Mouse (Mus musculus): Measurements from ENCODE around the gene Gm5640. TPM values are rescaled to one million over a fixed set of nuclear protein-coding genes. Genes with fewer than 3 reads are reported as not detected.

Gene Gm5640
- polyA plus RNA-seq (2015; fragmentation: Nextera tagmentation; extraction: Ambion mirVana) = not detected in 2 replicates

DNA sequence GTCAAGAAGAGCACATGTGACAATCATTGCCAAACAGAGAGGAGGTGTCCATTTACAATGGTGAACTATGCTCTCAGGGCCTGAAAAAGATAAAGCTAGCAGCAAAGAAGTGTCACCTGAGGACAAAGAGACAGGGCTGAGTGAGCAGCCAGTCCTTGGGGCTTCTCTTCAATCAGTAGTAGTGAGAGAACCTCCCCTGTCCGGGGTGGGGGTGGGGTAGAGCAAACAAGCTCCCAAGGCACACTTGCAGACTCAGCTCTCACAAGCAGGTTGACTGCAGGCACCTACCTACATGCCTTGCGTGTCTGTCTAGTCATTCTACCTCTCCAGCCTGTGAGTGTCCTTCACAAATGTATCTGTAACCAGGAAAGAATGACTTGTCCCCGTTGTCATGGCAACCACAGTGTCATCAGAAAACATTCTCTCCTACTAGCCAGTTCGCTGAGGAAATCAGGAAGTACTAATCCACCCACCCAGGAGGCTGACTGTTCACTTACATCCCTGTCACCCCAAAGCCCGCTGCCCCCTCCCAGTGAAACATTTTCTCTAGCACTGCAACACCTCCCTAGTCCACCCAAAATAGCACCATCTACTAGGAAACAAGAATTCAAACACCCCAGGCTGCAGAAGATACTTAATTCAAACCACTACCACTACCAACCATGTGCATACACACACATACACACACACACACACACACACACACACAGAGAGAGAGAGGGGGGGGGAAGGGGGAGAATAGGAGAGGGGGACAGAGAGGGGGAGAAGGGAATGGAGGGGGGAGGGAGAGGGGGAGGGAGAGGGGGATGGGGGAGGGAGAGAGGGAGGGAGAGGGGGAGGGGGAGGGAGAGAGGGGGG is at the start of gene Gm5640:
TSS of gene Gm5640 (minus strand) at position 170 of the 858 bp plus-strand sequence.

GRCm38 (mm10) chrX:74592379-74592778 is 53.1 kb downstream of the Gm5640 start, which contains the start of gene Olfr1325:
Olfr1325 (plus strand) TSS chrX:74592679.

Other genes starting within 250 kb of the Gm5640 start
- gene G6pdx, start 216.4 kb downstream of the Gm5640 start, polyA plus RNA-seq (2015; fragmentation: Nextera tagmentation; extraction: Ambion mirVana) = 49.6 and 52.9 TPM in 2 replicates
- gene Gm6880, start 164.2 kb downstream of the Gm5640 start, polyA plus RNA-seq (2015; fragmentation: Nextera tagmentation; extraction: Ambion mirVana) = not detected in 2 replicates
- gene Olfr1326-ps1, start 70.7 kb downstream of the Gm5640 start, polyA plus RNA-seq (2015; fragmentation: Nextera tagmentation; extraction: Ambion mirVana) = not detected in 2 replicates
- gene Olfr1325, start 53.0 kb downstream of the Gm5640 start, polyA plus RNA-seq (2015; fragmentation: Nextera tagmentation; extraction: Ambion mirVana) = not detected in 2 replicates
- not detected in 2 replicates for gene Gm6890, start 95.3 kb upstream of the Gm5640 start, polyA plus RNA-seq (2015; fragmentation: Nextera tagmentation; extraction: Ambion mirVana)
- gene Gm5936, start 191.6 kb upstream of the Gm5640 start, polyA plus RNA-seq (2015; fragmentation: Nextera tagmentation; extraction: Ambion mirVana) = not detected in 2 replicates

Measured in spleen, postnatal 0 days (tissue).